Mouse (Mus musculus): ENCODE results near the gene Olfr1066. TPM values are rescaled to one million over a fixed set of nuclear protein-coding genes. Genes with fewer than 3 reads are reported as not detected.
"Not testable (repeated sequence)": the region's sequence is repeated elsewhere in the genome, so short reads cannot be mapped to it uniquely, and the experiment has no call there.

Gene Olfr1066
- polyA plus RNA-seq (2015; fragmentation: Nextera tagmentation; extraction: Ambion mirVana): not detected in 2 replicates

DNA sequence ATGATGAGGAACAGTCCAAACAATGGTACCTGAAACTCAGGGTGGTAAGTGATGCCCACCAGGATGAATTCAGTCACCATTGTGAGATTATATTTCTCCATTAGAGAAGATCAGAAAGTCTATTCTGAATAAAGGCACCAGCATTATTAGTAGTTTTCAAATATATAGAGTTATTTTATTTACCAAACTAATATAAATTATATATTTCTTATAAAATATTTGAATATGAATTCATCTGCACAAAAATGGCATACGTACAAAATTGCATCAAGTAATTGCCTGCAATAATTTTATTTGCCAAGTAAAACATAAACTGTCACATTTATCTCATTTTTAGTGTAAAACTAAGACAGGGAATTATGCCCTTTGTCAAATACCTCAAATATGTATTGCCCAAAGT lies at the start of gene Olfr1066:
Olfr1066 (minus strand) TSS at position 101 of the 400 bp plus-strand sequence.
- H3K9me3 ChIP-seq (replicated peaks; ENCODE audit: control insufficient read depth, low read length, poor library complexity, severe bottlenecking): no peaks in the 10 kb centered on the region
- ATAC-seq: no peak
- H3K4me1 ChIP-seq (ENCODE audit: control insufficient read depth, insufficient read depth, low read length): no peaks in the 10 kb centered on the region
- H3K9ac ChIP-seq (ENCODE audit: low read depth, low read length): no peak within 1 kb of the TSS
- no peak within 1 kb of the TSS for H3K27ac ChIP-seq (ENCODE audit: low read length)
- no peaks in the 10 kb centered on the region for H3K27me3 ChIP-seq (ENCODE audit: control insufficient read depth, insufficient read depth, low read depth, low read length)
- H3K36me3 ChIP-seq (ENCODE audit: control insufficient read depth, insufficient read depth, low read length): no peaks in the 10 kb centered on the region
- WGBS: 87% methylated on average over 1 of the region's 1 CpGs
- no peak within 1 kb of the TSS for H3K4me3 ChIP-seq (ENCODE audit: low read depth, low read length)
- no peak within 1 kb of the TSS for H3K4me2 ChIP-seq (ENCODE audit: low read length)

DNA sequence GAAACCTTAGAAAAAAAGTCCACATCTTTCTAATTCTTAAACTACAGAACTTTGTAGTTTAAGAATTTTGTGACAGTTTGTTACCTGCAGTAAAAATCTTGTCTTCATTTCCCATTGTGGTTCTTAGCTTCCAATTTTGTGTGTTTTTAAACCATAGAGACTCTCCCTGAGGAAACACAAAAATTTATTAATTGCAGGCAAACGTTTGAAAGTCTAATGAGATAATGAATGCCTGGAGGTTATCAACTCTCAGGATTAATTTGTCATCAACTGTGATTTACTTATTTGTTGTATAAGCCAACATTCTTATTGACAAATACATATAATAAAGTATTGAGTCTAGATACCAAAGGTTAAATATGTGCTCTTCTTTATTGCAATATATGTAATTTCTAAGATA lies 31.2 kb upstream of the Olfr1066 start, which contains the start of gene Olfr228:
Olfr228 (minus strand) TSS at position 101 of the 400 bp plus-strand sequence.
- 49% methylated on average over 1 of the region's 1 CpGs for WGBS
- no peak for ATAC-seq
- no peaks in the 10 kb centered on the region for H3K9me3 ChIP-seq (replicated peaks; ENCODE audit: control insufficient read depth, low read length, poor library complexity, severe bottlenecking)
- H3K4me1 ChIP-seq (ENCODE audit: control insufficient read depth, insufficient read depth, low read length): no peaks in the 10 kb centered on the region
- H3K27ac ChIP-seq (ENCODE audit: low read length): no peak within 1 kb of the TSS
- H3K27me3 ChIP-seq (ENCODE audit: control insufficient read depth, insufficient read depth, low read depth, low read length): no peaks in the 10 kb centered on the region
- H3K36me3 ChIP-seq (ENCODE audit: control insufficient read depth, insufficient read depth, low read length): no peaks in the 10 kb centered on the region
- H3K4me2 ChIP-seq (ENCODE audit: low read length): no peak within 1 kb of the TSS
- no peak within 1 kb of the TSS for H3K9ac ChIP-seq (ENCODE audit: low read depth, low read length)
- no peak within 1 kb of the TSS for H3K4me3 ChIP-seq (ENCODE audit: low read depth, low read length)

DNA sequence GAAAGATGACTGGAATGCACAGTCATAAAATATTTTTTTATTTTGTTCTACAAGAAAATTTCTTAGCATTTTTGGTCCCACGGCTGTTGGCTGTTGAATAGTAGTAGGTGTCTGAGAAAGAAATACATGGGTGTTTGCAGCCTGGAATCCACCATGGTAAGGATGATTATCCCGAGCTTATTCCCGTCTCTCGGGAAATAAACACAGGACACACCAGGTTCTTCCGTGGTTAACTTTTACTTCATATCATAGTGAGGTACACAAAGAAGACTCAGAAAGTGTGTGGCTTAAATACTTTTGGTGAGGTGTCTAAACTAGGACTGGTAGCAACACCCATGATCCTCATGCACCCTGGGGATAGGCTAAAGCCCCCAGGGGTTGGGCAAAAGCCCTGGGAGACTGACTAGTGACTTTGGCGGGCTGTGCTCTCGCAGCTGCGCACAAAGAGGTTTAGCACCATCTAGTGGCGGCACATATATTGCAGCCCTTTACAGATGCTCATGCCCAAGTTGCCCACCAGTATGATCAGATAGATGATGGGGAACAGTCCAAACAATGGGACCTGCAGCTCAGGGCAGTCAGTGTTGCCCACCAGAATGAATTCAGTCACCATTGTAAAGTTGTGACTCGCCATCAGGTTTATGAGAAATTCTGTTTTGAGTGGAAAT lies 8.5 kb upstream of the Olfr1066 start:
- no peaks in the 10 kb centered on the region for H3K36me3 ChIP-seq (ENCODE audit: control insufficient read depth, insufficient read depth, low read length)
- H3K9me3 ChIP-seq (replicated peaks; ENCODE audit: control insufficient read depth, low read length, poor library complexity, severe bottlenecking): no peaks in the 10 kb centered on the region
- H3K27me3 ChIP-seq (ENCODE audit: control insufficient read depth, insufficient read depth, low read depth, low read length): no peaks in the 10 kb centered on the region
- no peak overlapping the region for H3K27ac ChIP-seq (ENCODE audit: low read length)
- peak overlapping the region; percentile 26; the same call in 1 of the 2 replicates for H3K4me2 ChIP-seq (ENCODE audit: low read length)
- H3K4me1 ChIP-seq (ENCODE audit: control insufficient read depth, insufficient read depth, low read length): no peaks in the 10 kb centered on the region
- H3K4me3 ChIP-seq (ENCODE audit: low read depth, low read length): no peak overlapping the region
- no peak overlapping the region for H3K9ac ChIP-seq (ENCODE audit: low read depth, low read length)
- ATAC-seq: no peak
- WGBS: 38% methylated on average over 10 of the region's 10 CpGs

DNA sequence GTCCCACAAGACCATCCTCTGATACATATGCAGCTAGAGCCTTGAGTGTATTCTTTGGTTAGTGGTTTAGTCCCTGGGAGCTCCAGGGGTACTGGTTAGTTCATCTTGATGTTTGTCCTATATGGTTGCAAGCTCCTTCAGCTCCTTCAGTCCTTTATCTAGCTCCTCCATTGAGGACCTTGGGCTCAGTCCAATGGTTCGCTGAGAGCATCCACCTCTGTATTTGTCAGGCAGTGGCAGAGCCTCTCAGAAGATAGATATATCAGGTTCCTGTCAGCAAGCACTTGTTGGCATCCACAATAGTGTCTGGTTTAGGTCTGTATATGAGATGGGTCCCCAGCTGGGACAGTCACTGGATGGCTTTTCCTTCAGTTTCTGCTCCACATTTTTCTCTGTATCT lies 4.4 kb upstream of the Olfr1066 start:
- ATAC-seq: no peak
- H3K4me2 ChIP-seq (ENCODE audit: low read length): no peak overlapping the region
- H3K9ac ChIP-seq (ENCODE audit: low read depth, low read length): no peak overlapping the region
- no peaks in the 10 kb centered on the region for H3K36me3 ChIP-seq (ENCODE audit: control insufficient read depth, insufficient read depth, low read length)
- H3K27ac ChIP-seq (ENCODE audit: low read length): no peak overlapping the region
- no peak overlapping the region for H3K4me3 ChIP-seq (ENCODE audit: low read depth, low read length)
- H3K9me3 ChIP-seq (replicated peaks; ENCODE audit: control insufficient read depth, low read length, poor library complexity, severe bottlenecking): no peaks in the 10 kb centered on the region
- no peaks in the 10 kb centered on the region for H3K27me3 ChIP-seq (ENCODE audit: control insufficient read depth, insufficient read depth, low read depth, low read length)
- no peaks in the 10 kb centered on the region for H3K4me1 ChIP-seq (ENCODE audit: control insufficient read depth, insufficient read depth, low read length)
- WGBS: 74% methylated on average over 1 of the region's 1 CpGs

DNA sequence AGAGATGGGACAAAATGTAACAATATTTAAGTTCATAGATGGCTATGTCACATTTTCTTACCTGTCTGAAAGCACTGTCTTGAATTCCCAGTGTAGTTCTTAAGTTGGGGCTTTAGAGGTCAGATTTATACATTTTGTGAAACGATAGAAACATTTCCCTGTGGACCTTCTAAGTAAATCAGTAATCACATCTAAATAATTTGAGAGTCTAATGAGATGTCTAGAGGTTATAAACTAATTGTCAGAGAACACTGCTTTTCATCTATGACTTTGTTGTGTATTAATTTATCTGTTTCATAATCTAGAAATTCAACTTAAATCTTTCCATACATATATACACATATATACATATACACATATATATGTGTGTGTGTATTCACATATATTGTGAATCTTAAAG lies 5.6 kb downstream of the Olfr1066 start, which contains the start of gene Olfr1065:
Olfr1065 (minus strand) TSS at position 101 of the 400 bp plus-strand sequence.
- ATAC-seq; H3K4me3 ChIP-seq (ENCODE audit: low read depth, low read length); H3K36me3 ChIP-seq (ENCODE audit: control insufficient read depth, insufficient read depth, low read length); H3K27me3 ChIP-seq (ENCODE audit: control insufficient read depth, insufficient read depth, low read depth, low read length); H3K4me2 ChIP-seq (ENCODE audit: low read length); H3K9me3 ChIP-seq (replicated peaks; ENCODE audit: control insufficient read depth, low read length, poor library complexity, severe bottlenecking); H3K4me1 ChIP-seq (ENCODE audit: control insufficient read depth, insufficient read depth, low read length); H3K27ac ChIP-seq (ENCODE audit: low read length); H3K9ac ChIP-seq (ENCODE audit: low read depth, low read length): not testable (repeated sequence)
- WGBS: no CpG with 5 or more reads among the region's 1 CpGs

DNA sequence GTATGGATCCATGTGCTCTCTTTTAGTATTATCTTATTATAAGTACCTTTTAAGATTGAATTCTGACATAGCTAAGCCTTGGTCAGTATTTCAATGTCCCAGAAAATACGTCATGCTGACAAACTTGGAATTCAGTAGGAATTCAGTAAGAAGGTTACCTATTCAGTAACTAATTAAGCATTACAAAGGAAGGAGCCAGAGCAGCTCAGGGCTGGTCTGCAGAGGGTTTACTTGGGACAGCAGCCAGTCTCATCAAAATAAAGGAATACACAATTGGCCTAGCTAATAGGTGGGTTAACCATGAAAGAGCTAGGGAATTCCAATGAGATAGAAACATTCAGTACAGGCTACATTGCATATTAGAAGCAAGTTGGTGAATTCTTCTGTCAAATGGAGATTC lies 14.0 kb downstream of the Olfr1066 start:
- ATAC-seq; H3K27ac ChIP-seq (ENCODE audit: low read length); H3K4me1 ChIP-seq (ENCODE audit: control insufficient read depth, insufficient read depth, low read length); H3K4me2 ChIP-seq (ENCODE audit: low read length); H3K9me3 ChIP-seq (replicated peaks; ENCODE audit: control insufficient read depth, low read length, poor library complexity, severe bottlenecking); H3K27me3 ChIP-seq (ENCODE audit: control insufficient read depth, insufficient read depth, low read depth, low read length); H3K9ac ChIP-seq (ENCODE audit: low read depth, low read length); H3K36me3 ChIP-seq (ENCODE audit: control insufficient read depth, insufficient read depth, low read length); H3K4me3 ChIP-seq (ENCODE audit: low read depth, low read length): not testable (repeated sequence)
- WGBS: 32% methylated on average over 1 of the region's 1 CpGs

DNA sequence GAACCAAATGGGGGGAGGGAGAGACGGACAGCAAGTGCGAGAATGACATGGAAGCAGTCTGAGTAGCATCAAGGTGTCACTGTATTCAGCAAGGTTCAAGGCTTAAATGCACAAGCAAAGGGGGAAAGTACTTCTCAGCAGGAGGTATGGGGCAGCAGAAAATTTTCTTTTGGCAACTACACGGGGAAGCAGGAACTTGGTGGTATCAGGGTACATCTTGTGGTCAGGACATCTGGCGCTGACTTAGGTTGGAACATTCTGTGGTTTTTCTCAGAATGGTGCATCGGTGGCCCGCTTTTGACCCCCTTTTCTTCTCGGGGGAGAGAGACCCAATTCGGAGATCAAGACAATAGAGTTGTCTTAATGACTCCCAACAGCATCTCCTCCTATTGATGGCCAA lies 27.6 kb downstream of the Olfr1066 start:
- H3K27me3 ChIP-seq (ENCODE audit: control insufficient read depth, insufficient read depth, low read depth, low read length); ATAC-seq; H3K4me1 ChIP-seq (ENCODE audit: control insufficient read depth, insufficient read depth, low read length); H3K9me3 ChIP-seq (replicated peaks; ENCODE audit: control insufficient read depth, low read length, poor library complexity, severe bottlenecking); H3K4me2 ChIP-seq (ENCODE audit: low read length); H3K9ac ChIP-seq (ENCODE audit: low read depth, low read length); H3K27ac ChIP-seq (ENCODE audit: low read length); H3K4me3 ChIP-seq (ENCODE audit: low read depth, low read length); H3K36me3 ChIP-seq (ENCODE audit: control insufficient read depth, insufficient read depth, low read length): not testable (repeated sequence)
- 90% methylated on average over 8 of the region's 8 CpGs for WGBS

DNA sequence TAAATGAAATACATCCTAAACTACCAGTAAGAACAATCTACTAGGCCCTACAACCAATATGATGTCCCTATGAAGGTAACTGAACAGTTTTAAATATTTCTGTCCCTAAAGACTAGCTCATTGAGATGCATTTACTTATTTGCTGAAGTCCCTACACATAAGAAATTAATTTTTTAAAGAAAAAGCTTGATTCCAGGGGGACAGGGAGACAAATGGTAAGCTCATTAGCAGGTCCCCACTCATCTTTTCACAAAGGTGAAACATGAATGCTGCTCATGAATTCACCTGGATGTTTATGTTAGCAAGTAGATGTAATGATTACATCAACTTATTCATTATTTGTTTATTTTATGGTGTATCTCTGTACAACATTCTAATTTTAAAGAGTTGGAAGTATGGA lies 29.4 kb downstream of the Olfr1066 start, which contains the start of gene Olfr1062:
Olfr1062 (minus strand) TSS at position 101 of the 400 bp plus-strand sequence.
- not testable (repeated sequence) for H3K27me3 ChIP-seq (ENCODE audit: control insufficient read depth, insufficient read depth, low read depth, low read length); ATAC-seq; H3K27ac ChIP-seq (ENCODE audit: low read length); H3K36me3 ChIP-seq (ENCODE audit: control insufficient read depth, insufficient read depth, low read length); H3K9ac ChIP-seq (ENCODE audit: low read depth, low read length); H3K9me3 ChIP-seq (replicated peaks; ENCODE audit: control insufficient read depth, low read length, poor library complexity, severe bottlenecking); H3K4me1 ChIP-seq (ENCODE audit: control insufficient read depth, insufficient read depth, low read length); H3K4me2 ChIP-seq (ENCODE audit: low read length); H3K4me3 ChIP-seq (ENCODE audit: low read depth, low read length)

DNA sequence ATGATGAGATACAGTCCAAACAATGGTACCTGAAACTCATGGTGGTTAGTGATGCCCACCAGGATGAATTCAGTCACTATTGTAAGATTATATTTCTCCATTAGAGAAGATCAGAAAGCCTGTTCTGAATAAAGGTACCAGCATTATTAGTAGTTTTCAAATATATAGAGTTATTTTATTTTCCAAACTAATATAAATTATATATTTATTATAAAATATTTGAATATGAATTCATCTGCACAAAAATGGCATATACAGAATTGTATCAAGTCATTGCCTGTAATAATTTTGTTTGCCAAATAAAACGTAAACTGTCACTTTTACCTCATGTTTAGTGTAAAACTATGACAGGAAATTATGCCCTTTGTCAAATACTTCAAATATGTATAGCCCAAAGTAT lies 42.1 kb downstream of the Olfr1066 start, which contains the start of gene Olfr1061:
Olfr1061 (minus strand) TSS at position 101 of the 400 bp plus-strand sequence.
- Histone ChIP-seq H3K36me3 (ENCODE audit: control insufficient read depth, insufficient read depth, low read length) (no peaks in the 10 kb centered on the region), H3K27ac (ENCODE audit: low read length) (no peak within 1 kb of the TSS), H3K4me2 (ENCODE audit: low read length) (no peak within 1 kb of the TSS), H3K9me3 (replicated peaks; ENCODE audit: control insufficient read depth, low read length, poor library complexity, severe bottlenecking) (no peaks in the 10 kb centered on the region), H3K9ac (ENCODE audit: low read depth, low read length) (no peak within 1 kb of the TSS), H3K4me3 (ENCODE audit: low read depth, low read length) (no peak within 1 kb of the TSS), H3K4me1 (ENCODE audit: control insufficient read depth, insufficient read depth, low read length) (no peaks in the 10 kb centered on the region), H3K27me3 (ENCODE audit: control insufficient read depth, insufficient read depth, low read depth, low read length) (no peaks in the 10 kb centered on the region)
- 89% methylated on average over 1 of the region's 1 CpGs for WGBS
- ATAC-seq: no peak

Data from midbrain, embryonic 16.5 days (tissue).